Mouse (Mus musculus): ENCODE measurements around the gene Nrgn.

DNA sequence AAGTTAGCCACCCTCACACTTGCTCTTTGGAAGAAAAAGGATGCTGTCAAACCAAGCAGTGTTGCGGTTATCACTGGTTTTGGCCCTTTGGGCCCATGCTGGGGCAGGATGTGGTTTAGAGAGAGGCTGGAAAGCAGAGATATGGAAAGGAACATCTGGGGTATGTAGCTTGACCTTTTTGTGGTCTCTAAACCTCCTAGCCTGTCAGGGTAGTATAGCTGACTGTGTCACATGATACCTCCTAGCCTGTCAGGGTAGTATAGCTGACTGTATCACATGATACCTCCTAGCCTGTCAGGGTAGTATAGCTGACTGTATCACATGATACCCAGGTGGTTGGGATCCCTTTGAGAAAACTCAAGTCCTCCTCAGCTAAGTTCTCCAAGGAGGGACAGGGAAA is 1.6 kb upstream of the Nrgn start:
- TF ChIP-seq CTCF (conservative IDR thresholded peaks at IDR 0.05; ENCODE audit: insufficient read depth, insufficient read length, low read depth, low read length) (no peak), POLR2A (IDR thresholded peaks at IDR 0.05; ENCODE audit: low read depth, low read length) (no peak)
